In the genomic region with DNA sequence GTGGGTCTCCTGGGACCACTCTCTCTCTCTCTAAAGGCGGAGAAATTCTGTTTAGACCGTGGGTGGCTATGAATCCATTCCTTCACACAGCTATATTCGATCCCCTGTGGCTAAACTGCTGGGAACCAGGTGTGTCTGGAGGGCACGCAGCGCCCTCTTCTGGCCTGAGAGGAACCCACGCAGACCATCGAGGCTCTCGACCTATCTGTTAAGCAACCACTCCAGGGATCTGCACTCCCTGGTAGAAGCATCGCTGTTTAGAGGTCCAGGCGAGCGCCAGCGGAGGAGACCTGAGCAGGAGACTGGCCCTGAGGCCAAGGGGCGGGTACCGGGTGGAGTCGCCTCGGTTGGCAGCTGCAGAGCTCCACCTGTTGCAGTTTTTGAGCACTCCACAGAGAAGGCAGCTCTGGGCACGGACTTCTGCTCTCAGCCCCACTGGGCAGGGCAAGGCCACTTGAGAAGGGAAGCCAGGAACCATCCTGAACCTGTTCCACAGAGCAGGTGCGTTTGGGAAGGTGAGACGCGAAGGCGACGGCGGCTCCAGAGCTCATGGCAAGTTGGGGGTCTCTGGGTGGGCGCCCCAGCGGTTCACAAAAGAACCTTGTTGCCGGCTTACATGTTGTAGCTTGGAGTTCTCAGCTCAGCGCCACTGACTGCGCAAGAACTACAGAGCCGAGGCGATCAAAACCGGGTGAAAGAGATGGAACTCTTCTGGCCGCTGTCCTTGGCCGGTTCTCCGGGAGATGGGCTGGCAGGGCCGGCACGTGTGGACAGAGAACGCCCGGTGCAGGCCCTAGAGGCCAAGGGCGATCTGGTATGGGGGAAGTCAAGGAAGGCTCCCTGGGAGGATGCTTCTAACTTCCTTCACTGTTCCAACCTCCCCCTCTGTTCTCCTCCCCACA, we compare ENCODE assay signal across 8 mouse cellular contexts. TPM values are rescaled to one million over a fixed set of nuclear protein-coding genes. Genes with fewer than 3 reads are reported as not detected.
DNase-seq lines count a peak whose midpoint lies in the region; ATAC-seq and TF ChIP-seq lines count a peak whose summit lies in the region.

A gene (plus strand): TSS at position 199 of the 902 bp plus-strand sequence.

- H3K9me3 ChIP-seq in forebrain, embryonic 14.5 days (replicated peaks; ENCODE audit: control insufficient read depth, low read length) = no peaks in the 10 kb centered on the region
- no peaks in the 10 kb centered on the region for H3K9me3 ChIP-seq in lung, embryonic 14.5 days (ENCODE audit: low read depth, low read length)

- H3K9ac ChIP-seq in forebrain, embryonic 14.5 days (ENCODE audit: low read length) = peak within 1 kb of the TSS; percentile 64
- peak within 1 kb of the TSS; percentile 56 for H3K9ac ChIP-seq in lung, embryonic 14.5 days

- DNase-seq in ES-CJ7 (ENCODE audit: low read depth, low spot score) = peak; percentile 83
- DNase-seq in forebrain, embryonic 14.5 days (ENCODE audit: low spot score) = peak; percentile 83
- DNase-seq in heart, postnatal 36 days = peak; percentile 56 to 67
- peak; percentile 74 to 78 for DNase-seq in layer of hippocampus, adult 2 months (ENCODE audit: low spot score in 2 of 2)
- peak; percentile 90 for DNase-seq in lung, embryonic 14.5 days
- peak; percentile 73 for DNase-seq in thymus, postnatal 0 days (ENCODE audit: low spot score)

- under 1% methylated on average over 38 of the region's 39 CpGs for WGBS in forebrain, embryonic 14.5 days
- WGBS in lung, embryonic 14.5 days = under 1% methylated on average over 39 of the region's 39 CpGs

- intact Hi-C loops in heart, postnatal 36 days (cut with DNase I) = loop anchor here (2.0 to 5.0 kb wide), 4 partner anchors 64 to 882 kb away; no protein-coding TSS in a partner anchor

- TF ChIP-seq CTCF in layer of hippocampus, adult 2 months (conservative IDR thresholded peaks at IDR 0.05) = peak; percentile 92
- TF ChIP-seq CTCF in lung, embryonic 14.5 days (IDR thresholded peaks at IDR 0.05; ENCODE audit: low read depth) = peak; percentile 88

- peaks cover 45% of the 10 kb centered on the region for H3K27me3 ChIP-seq in forebrain, embryonic 14.5 days (replicated peaks; ENCODE audit: control insufficient read depth, insufficient read depth, low read length)
- H3K27me3 ChIP-seq in lung, embryonic 14.5 days (ENCODE audit: insufficient read depth, low read length) = peaks cover 73% of the 10 kb centered on the region

- no peak within 1 kb of the TSS for H3K27ac ChIP-seq in forebrain, embryonic 14.5 days (ENCODE audit: low read depth, low read length)
- H3K27ac ChIP-seq in layer of hippocampus, adult 2 months = peak within 1 kb of the TSS; percentile 83
- H3K27ac ChIP-seq in lung, embryonic 14.5 days (ENCODE audit: low read depth) = no peak within 1 kb of the TSS

- H3K4me3 ChIP-seq in forebrain, embryonic 14.5 days (ENCODE audit: low read depth, low read length) = peak within 1 kb of the TSS; percentile 48
- H3K4me3 ChIP-seq in layer of hippocampus, adult 2 months = peak within 1 kb of the TSS; percentile 63
- peak within 1 kb of the TSS; percentile 49 for H3K4me3 ChIP-seq in lung, embryonic 14.5 days (ENCODE audit: low read depth, low read length)

- peaks cover 19% of the 10 kb centered on the region for H3K4me1 ChIP-seq in forebrain, embryonic 14.5 days (ENCODE audit: control insufficient read depth, insufficient read depth, low read length)
- H3K4me1 ChIP-seq in lung, embryonic 14.5 days (ENCODE audit: insufficient read depth) = peaks cover 10% of the 10 kb centered on the region; the same call in 1 of the 2 replicates

- peak; percentile 63 for ATAC-seq in cerebellum, adult (ENCODE audit: insufficient number of reproducible peaks, low FRiP score, low TSS enrichment)
- peak; percentile 69 for ATAC-seq in forebrain, embryonic 14.5 days
- peak; percentile 55 for ATAC-seq in lung, embryonic 14.5 days (ENCODE audit: insufficient read depth)
- ATAC-seq in neutrophil, adult 5-6 weeks (ENCODE audit: extremely low read depth, insufficient number of reproducible peaks, low FRiP score, poor library complexity, severe bottlenecking) = peak; percentile 72

- H3K36me3 ChIP-seq in forebrain, embryonic 14.5 days (ENCODE audit: control insufficient read depth, insufficient read depth, low read length) = no peaks in the 10 kb centered on the region
- H3K36me3 ChIP-seq in lung, embryonic 14.5 days (ENCODE audit: insufficient read depth) = no peaks in the 10 kb centered on the region

- peak within 1 kb of the TSS; percentile 98 for H3K4me2 ChIP-seq in forebrain, embryonic 14.5 days (ENCODE audit: low read length)
- H3K4me2 ChIP-seq in lung, embryonic 14.5 days = peak within 1 kb of the TSS; percentile 86

RNA-seq across cellular contexts. Expression of the gene that starts here (rescaled TPM):
- 0.94 and 1.2 TPM in 2 replicates for polyA plus RNA-seq in forebrain, embryonic 14.5 days (2014; fragmentation: Nextera tagmentation; extraction: Ambion mirVana)
- total RNA-seq in heart, postnatal 36 days (2021) = under 1 TPM; 0.36 to 0.38 TPM
- 1 to 10 TPM; 6.2 to 6.9 TPM for total RNA-seq in layer of hippocampus, adult 2 months (2021)
- polyA plus RNA-seq in lung, embryonic 14.5 days (2014; fragmentation: Nextera tagmentation; extraction: Ambion mirVana) = 2.7 and 3.6 TPM in 2 replicates
- total RNA-seq in neutrophil, adult 5-6 weeks (2017) = 0.25 and 0.58 TPM in 2 replicates
- 0.35 and 0.62 TPM in 2 replicates for polyA plus RNA-seq in thymus, postnatal 0 days (2015; fragmentation: Nextera tagmentation; extraction: Ambion mirVana)

Comparison
In these comparisons a context has a peak if more than half of its experiments do, and no peak if none do; other contexts are left out.
1. Peak in DNase-seq in heart, postnatal 36 days; RNA of the gene not detected or under 1 TPM.
2. Peak in ATAC-seq in neutrophil, adult 5-6 weeks; RNA of the gene not detected or under 1 TPM.
3. Peak in DNase-seq in thymus, postnatal 0 days; RNA of the gene not detected or under 1 TPM.